Mouse (Mus musculus): Measurements from ENCODE around the gene Rps18.

The Rps18 gene

GRCm38 (mm10) chr17:33943454-33943853, 12.3 kb downstream of the Rps18 start:
- no peak for DNase-seq

- DNase-seq: no peak
Measured at GRCm38 (mm10) chr17:33941381-33941780, 14.4 kb downstream of the Rps18 start.

DNA sequence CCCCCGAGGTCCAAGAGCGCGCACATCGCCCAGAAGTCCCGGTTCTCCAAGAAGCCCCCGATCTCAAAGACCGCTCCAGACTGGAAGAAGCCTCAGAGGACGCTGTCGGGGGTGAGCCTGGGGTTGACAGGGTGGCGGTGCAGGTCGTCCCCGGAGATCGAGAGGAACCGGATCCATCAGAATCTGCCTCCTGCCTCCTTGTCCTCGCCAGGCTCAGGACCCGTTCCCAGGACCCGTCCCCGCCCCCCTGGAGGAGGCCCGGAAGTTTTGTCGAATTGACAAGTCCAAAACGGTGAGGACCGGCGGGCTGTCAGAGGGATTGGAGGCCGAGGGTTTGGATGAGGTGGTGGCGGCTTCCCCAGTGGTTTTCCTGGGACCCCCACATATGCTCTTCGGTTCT, 14.8 kb downstream of the Rps18 start:
- DNase-seq: no peak

GRCm38 (mm10) chr17:33940206-33940805, 15.5 kb downstream of the Rps18 start, which contains the start of the genes Pfdn6 and Wdr46:
Gene Pfdn6 (minus strand): TSS chr17:33940343.
Gene Wdr46 (plus strand): TSS chr17:33940660.
- DNase-seq: peak; percentile 86

DNA sequence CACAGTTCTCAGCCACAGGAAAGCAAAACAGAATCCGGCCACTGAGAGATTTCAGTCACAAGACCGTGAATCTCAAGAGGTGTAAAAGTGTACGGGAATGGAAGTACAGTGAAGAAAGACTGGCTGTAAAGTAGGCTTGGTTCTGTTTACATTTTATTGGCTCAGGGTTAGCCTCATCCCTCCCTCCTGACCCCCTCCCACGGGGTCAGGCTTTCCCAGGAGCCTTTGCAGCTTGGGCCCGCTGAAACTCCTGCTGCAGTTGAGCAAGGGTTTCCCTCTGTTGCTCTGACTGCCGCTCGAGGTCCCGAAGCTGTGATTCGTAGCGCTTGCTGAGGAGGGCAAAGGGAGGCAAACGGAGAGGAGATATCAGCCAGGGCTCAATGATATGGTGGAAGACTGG, 17.0 kb downstream of the Rps18 start:
- no peak for DNase-seq

- no peak for DNase-seq
Measured at GRCm38 (mm10) chr17:33936993-33937392, 18.8 kb downstream of the Rps18 start.

- no peak for DNase-seq
Measured at GRCm38 (mm10) chr17:33935422-33936055, 20.3 kb downstream of the Rps18 start.

- DNase-seq: no peak
Measured at GRCm38 (mm10) chr17:33932970-33933369, 22.8 kb downstream of the Rps18 start.

- DNase-seq: no peak
Measured at GRCm38 (mm10) chr17:33932448-33932847, 23.4 kb downstream of the Rps18 start.

GRCm38 (mm10) chr17:33931947-33932346, 23.9 kb downstream of the Rps18 start:
- DNase-seq: no peak

GRCm38 (mm10) chr17:33931159-33931866, 24.5 kb downstream of the Rps18 start:
- DNase-seq: no peak

- peak; percentile 48 to 61 for DNase-seq
Measured at GRCm38 (mm10) chr17:33930280-33931158, 25.3 kb downstream of the Rps18 start.

DNA sequence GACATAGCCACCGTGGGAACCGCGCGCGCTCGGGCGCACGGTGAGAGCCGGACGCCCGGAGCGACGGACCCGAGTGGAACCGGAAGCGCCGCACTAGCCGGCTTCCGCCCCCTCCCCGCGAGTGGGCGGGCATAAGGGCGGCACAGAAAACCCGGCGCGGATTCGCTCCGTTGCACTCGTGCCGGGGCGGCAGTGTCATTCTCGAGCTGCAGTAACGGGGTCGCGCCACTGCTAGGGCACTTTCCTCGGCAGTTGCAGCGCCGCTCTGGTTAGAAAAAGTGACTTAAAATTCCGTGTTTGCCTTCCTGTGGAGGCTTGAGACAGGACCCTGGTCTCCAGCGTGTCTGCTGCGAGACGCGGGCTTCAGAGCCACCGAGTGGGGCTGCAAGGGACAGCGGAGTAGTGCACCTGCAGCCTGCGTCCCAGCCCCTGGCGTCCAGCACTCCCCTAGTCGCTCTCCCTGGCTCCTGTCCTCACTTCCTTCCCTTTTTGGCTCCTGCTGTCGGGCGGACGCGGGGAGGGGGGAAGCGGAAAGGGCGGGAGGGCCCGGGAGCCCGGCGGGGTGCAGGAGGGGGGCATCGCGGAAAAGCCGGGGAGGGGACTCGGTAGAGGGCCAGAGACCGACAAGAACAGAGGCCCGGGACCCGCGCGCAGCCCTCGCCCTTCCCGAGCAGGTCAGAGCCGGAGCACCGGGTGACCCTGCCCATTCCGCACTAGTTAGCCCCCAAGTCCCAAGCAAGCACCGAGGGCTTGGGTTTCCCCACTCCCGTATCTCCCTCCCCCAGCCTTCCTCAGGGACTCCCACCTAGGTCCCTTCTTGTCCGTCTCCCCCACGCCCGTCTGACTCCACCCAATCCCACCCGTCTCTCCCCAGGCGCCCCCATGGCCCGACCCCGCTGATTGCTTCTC, 26.2 kb downstream of the Rps18 start, which contains the start of gene Rgl2:
Gene Rgl2 (plus strand): TSS at position 173 of the 909 bp plus-strand sequence.
- DNase-seq: peak; percentile 96

- DNase-seq: no peak
Measured at GRCm38 (mm10) chr17:33928251-33928947, 27.4 kb downstream of the Rps18 start.

DNA sequence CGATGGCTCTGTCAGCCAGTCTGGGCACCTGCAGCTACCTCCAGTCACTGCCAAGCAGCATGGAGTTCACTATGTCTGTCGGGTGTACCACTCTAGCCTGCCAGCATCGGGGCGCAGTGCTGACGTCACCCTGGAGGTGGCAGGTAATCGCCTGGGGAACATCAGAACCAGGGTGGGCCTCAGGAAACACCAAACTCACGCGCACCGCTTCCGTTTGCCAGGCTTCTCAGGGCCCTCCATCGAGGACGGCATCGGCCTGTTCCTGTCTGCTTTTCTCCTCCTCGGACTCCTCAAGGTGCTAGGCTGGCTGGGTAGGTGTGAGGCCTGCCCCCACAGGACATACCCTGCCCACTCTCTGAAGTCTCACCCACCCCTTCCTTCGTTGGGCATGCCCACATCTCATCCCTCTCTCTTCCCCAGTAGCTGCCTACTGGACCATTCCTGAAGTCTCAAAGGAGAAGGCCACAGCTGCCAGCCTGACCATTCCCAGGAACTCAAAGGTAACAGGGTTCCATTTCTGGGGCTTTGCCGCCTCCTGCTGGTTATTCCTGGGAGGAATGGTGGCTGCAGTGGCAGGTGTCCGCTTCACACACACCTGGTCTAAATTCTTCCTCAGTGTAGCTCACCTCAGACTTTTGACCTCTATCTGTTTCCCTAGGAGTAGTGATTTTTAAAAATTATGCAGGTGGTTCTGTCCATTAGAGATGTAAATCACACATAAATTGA, 29.4 kb downstream of the Rps18 start:
- no peak for DNase-seq

- no peak for DNase-seq
Measured at GRCm38 (mm10) chr17:33925406-33926116, 30.2 kb downstream of the Rps18 start.

GRCm38 (mm10) chr17:33924577-33925283, 31.1 kb downstream of the Rps18 start:
- peak in 1 of 2 experiments; percentile 39 for DNase-seq

- no peak for DNase-seq
Measured at GRCm38 (mm10) chr17:33921361-33921760, 34.4 kb downstream of the Rps18 start.
